Mouse (Mus musculus) midbrain, embryonic 14.5 days (tissue): ENCODE measurements at regions not wholly inside any gene's neighbourhood (a gene's known extent, or its start where the extent isn't known, plus 50 kb on each side); places are given as distances from the start of the nearest gene placed in this dataset.

Source experiments
- ATAC-seq: fragments of 200-750 bp; cut with Nextera tagmentation; 2 replicates; pipeline ENCODE4 v1.8.0; 2017; ENCODE audit warnings: moderate number of reproducible peaks, moderate library complexity; ENCODE audit not compliant: low FRiP score, low TSS enrichment
- DNase-seq: peaks from one replicate; pipeline ENCODE4 v3.0.0-alpha.2; 2015
- H3K27ac ChIP-seq: fragments of 300-500 bp; sonication (generic); replicated peaks from 2 replicates; pipeline ENCODE4 v1.5.1; 2014; ENCODE audit warnings: mild to moderate bottlenecking, low read depth, low read length, moderate library complexity
- H3K27me3 ChIP-seq: fragments of 300-500 bp; sonication (generic); 2 replicates; pipeline ENCODE4 v1.6.1; 2014; ENCODE audit warnings: low read length, control low read depth, mixed read lengths; ENCODE audit not compliant: control insufficient read depth, insufficient read depth
- H3K36me3 ChIP-seq: fragments of 300-500 bp; sonication (generic); 2 replicates; pipeline ENCODE4 v1.6.1; 2014; ENCODE audit warnings: low read length, control low read depth; ENCODE audit not compliant: control insufficient read depth, insufficient read depth
- H3K4me1 ChIP-seq: fragments of 300-500 bp; sonication (generic); 2 replicates; pipeline ENCODE4 v1.6.1; 2014; ENCODE audit warnings: mild to moderate bottlenecking, antibody characterized with exemption, low read length, control low read depth; ENCODE audit not compliant: control insufficient read depth, insufficient read depth
- H3K4me2 ChIP-seq: fragments of 300-500 bp; sonication (generic); 2 replicates; pipeline ENCODE4 v1.6.1; 2014; ENCODE audit warnings: mild to moderate bottlenecking, low read length, moderate library complexity
- H3K4me3 ChIP-seq: fragments of 300-500 bp; sonication (generic); replicated peaks from 2 replicates; pipeline ENCODE4 v1.5.1; 2014; ENCODE audit warnings: low read depth, low read length
- H3K9ac ChIP-seq: fragments of 300-500 bp; sonication (generic); replicated peaks from 2 replicates; pipeline ENCODE4 v1.6.1; 2014; ENCODE audit warnings: mild to moderate bottlenecking, low read length, moderate library complexity
- H3K9me3 ChIP-seq: fragments of 300-500 bp; sonication (generic); 2 replicates; pipeline ENCODE4 v1.6.1; 2016; ENCODE audit warnings: low read length, control low read depth, mixed read lengths; ENCODE audit not compliant: control insufficient read depth
- WGBS: fragments of 180-500 bp; shearing (Covaris S2); extraction: QIAGEN DNeasy Blood & Tissue Kit; methylation state at CpG from one replicate; pipeline ENCODE4 v1.1.7; 2014; 5-methylcytosine and 5-hydroxymethylcytosine counted together

DNA sequence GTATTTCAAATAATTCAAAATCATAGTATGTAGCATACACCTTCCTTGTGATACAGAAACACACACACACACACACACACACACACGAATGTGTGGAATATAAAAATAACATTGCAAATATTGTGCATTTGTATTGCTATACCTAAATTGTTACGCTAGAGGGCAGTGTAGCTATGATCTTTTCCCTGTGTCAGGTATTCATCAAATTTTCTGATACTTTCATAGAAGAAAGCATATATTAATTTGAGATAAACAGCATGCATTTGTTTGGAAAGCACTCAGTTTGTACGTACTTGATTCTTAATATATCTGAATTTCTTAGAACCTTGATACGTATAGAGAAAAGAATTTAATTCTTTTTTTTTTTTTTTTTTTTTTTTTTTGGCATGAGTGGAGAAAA lies 1700.9 kb upstream of the Sel1l start:
- 35% methylated on average over 4 of the region's 4 CpGs for WGBS
- no peak overlapping the region for H3K9ac ChIP-seq
- H3K4me3 ChIP-seq: no peak overlapping the region
- H3K27ac ChIP-seq: no peak overlapping the region
- no peaks in the 10 kb centered on the region for H3K9me3 ChIP-seq
- H3K36me3 ChIP-seq: no peaks in the 10 kb centered on the region
- H3K4me1 ChIP-seq: no peaks in the 10 kb centered on the region
- no peak overlapping the region for H3K4me2 ChIP-seq
- H3K27me3 ChIP-seq: no peaks in the 10 kb centered on the region
- peak; percentile 81 for DNase-seq
- ATAC-seq: no peak

DNA sequence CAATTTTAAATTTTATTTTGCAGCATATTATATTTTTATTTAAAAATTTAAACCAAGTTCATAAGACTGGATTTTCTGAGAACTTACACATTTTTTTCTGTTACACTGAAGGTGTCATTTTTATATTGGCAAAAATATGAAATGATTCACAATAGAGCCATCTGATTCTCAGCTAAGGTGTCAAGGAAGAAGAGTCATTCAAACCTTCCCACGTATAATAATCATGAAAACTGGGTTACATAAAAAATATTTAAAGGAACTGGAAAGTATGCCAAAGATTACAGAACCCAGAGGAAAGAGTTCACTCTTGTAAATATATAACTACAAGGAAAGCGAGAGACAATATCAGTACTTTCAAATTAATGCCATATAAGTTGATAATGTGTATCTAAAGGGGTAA lies 1674.5 kb upstream of the Sel1l start:
- Histone ChIP-seq H3K4me3 (no peak overlapping the region), H3K4me2 (no peak overlapping the region), H3K9ac (no peak overlapping the region), H3K9me3 (no peaks in the 10 kb centered on the region), H3K27ac (no peak overlapping the region), H3K27me3 (no peaks in the 10 kb centered on the region), H3K4me1 (no peaks in the 10 kb centered on the region), H3K36me3 (no peaks in the 10 kb centered on the region)
- ATAC-seq: no peak
- DNase-seq: no peak
- WGBS: 84% methylated on average over 2 of the region's 2 CpGs

- Histone ChIP-seq H3K27ac (no peak overlapping the region), H3K9ac (no peak overlapping the region), H3K4me1 (no peaks in the 10 kb centered on the region), H3K9me3 (no peaks in the 10 kb centered on the region), H3K4me3 (no peak overlapping the region), H3K36me3 (no peaks in the 10 kb centered on the region), H3K27me3 (no peaks in the 10 kb centered on the region), H3K4me2 (no peak overlapping the region)
- ATAC-seq: no peak
- no peak for DNase-seq
- 77% methylated on average over 1 of the region's 1 CpGs for WGBS
Observed at GRCm38 (mm10) chr12:93486381-93486780, 1637.4 kb upstream of the Sel1l start.

DNA sequence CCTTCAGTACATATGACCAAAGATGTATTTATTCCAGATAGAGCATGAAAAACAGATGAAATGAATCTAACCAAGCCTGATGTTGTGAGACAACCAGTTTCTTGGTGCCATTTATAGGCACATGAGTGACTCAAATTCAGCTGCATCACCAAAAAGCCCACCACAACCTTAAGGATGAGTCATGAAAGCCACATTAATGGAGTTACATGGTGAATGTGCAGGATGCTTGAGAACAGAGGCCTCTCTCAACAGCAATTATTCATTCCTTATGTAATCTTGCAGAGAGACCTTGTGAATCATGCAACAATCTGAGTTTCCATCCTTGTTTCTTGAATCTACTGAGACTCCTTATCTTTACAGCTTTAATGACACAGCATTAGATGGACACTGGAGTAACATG lies 1613.1 kb upstream of the Sel1l start:
- Histone ChIP-seq H3K9me3 (no peaks in the 10 kb centered on the region), H3K4me3 (no peak overlapping the region), H3K36me3 (no peaks in the 10 kb centered on the region), H3K4me1 (no peaks in the 10 kb centered on the region), H3K4me2 (no peak overlapping the region), H3K27me3 (no peaks in the 10 kb centered on the region), H3K9ac (no peak overlapping the region), H3K27ac (no peak overlapping the region)
- no peak for DNase-seq
- no peak for ATAC-seq

DNA sequence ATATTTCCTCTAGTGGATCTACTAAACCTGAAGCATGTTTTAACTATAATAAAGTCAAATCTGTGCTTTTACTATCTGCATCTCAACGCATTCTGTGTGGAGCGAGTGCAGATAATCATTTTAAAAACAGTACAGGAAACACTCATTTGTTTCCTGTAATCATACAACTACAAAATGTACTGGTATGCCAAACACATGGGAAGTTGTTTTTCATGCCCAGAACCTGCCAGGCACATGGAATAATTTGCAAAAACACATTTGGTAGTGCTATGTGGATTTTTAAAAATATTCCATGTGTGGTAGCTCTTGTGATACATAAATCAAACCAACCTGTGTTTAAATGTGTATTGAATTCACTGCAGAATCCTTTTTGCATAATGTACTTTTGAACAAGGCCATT lies 1600.5 kb upstream of the Sel1l start:
- no peak overlapping the region for H3K27ac ChIP-seq
- 93% methylated on average over 2 of the region's 2 CpGs for WGBS
- no peaks in the 10 kb centered on the region for H3K36me3 ChIP-seq
- H3K9ac ChIP-seq: no peak overlapping the region
- no peak overlapping the region for H3K4me2 ChIP-seq
- no peak overlapping the region for H3K4me3 ChIP-seq
- H3K9me3 ChIP-seq: no peaks in the 10 kb centered on the region
- ATAC-seq (no peak), DNase-seq (no peak)
- H3K4me1 ChIP-seq: no peaks in the 10 kb centered on the region
- H3K27me3 ChIP-seq: no peaks in the 10 kb centered on the region

GRCm38 (mm10) chr12:93429218-93429617 lies 1580.3 kb upstream of the Sel1l start:
- no peak for ATAC-seq

GRCm38 (mm10) chr12:93427988-93428387 lies 1579.0 kb upstream of the Sel1l start:
- Histone ChIP-seq H3K4me1 (no peaks in the 10 kb centered on the region), H3K9me3 (no peaks in the 10 kb centered on the region), H3K27me3 (no peaks in the 10 kb centered on the region), H3K4me3 (no peak overlapping the region), H3K36me3 (no peaks in the 10 kb centered on the region), H3K9ac (no peak overlapping the region), H3K27ac (no peak overlapping the region), H3K4me2 (no peak overlapping the region)
- 79% methylated on average over 2 of the region's 2 CpGs for WGBS
- no peak for ATAC-seq
- peak; percentile 35 for DNase-seq

More at GRCm38 (mm10) chr12:93429218-93429617, 1580.3 kb upstream of the Sel1l start:
- no peak overlapping the region for H3K9ac ChIP-seq
- H3K27ac ChIP-seq: no peak overlapping the region
- H3K4me2 ChIP-seq: no peak overlapping the region
- no peaks in the 10 kb centered on the region for H3K4me1 ChIP-seq
- H3K4me3 ChIP-seq: no peak overlapping the region
- DNase-seq: peak; percentile 11
- H3K36me3 ChIP-seq: no peaks in the 10 kb centered on the region
- no peaks in the 10 kb centered on the region for H3K9me3 ChIP-seq
- H3K27me3 ChIP-seq: no peaks in the 10 kb centered on the region

- DNase-seq: peak; percentile 15
- H3K9me3 ChIP-seq: no peaks in the 10 kb centered on the region
- no peaks in the 10 kb centered on the region for H3K4me1 ChIP-seq
- no peak overlapping the region for H3K4me2 ChIP-seq
- ATAC-seq: no peak
- no peak overlapping the region for H3K4me3 ChIP-seq
- WGBS: 69% methylated on average over 6 of the region's 6 CpGs
- H3K27ac ChIP-seq: no peak overlapping the region
- no peaks in the 10 kb centered on the region for H3K27me3 ChIP-seq
- H3K36me3 ChIP-seq: no peaks in the 10 kb centered on the region
- H3K9ac ChIP-seq: no peak overlapping the region
Observed at GRCm38 (mm10) chr12:93416381-93416780, 1567.4 kb upstream of the Sel1l start.

DNA sequence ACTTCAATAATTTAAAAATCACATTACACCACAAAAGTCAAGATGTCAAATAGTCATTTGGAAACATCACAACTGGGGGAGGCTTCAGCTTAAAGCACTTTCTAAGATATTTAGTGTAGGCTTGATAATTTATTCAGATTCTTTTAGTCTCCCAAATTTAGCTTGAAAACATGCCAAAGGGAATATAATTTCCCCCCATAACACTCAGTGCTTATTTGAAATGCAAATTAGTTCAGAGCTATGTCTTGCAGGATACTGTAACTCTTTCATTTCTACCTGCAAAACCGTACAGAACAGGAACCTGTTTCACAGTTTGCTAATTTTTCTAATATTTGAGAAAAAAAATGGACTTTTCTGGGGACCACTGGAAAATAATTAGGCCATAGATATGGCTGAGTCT lies 1566.8 kb upstream of the Sel1l start:
- Histone ChIP-seq H3K4me2 (no peak overlapping the region), H3K4me1 (no peaks in the 10 kb centered on the region), H3K36me3 (no peaks in the 10 kb centered on the region), H3K9ac (no peak overlapping the region), H3K27me3 (no peaks in the 10 kb centered on the region), H3K4me3 (no peak overlapping the region), H3K9me3 (no peaks in the 10 kb centered on the region), H3K27ac (no peak overlapping the region)
- DNase-seq: peak; percentile 5
- ATAC-seq: no peak
- 71% methylated on average over 1 of the region's 1 CpGs for WGBS
